Mouse (Mus musculus) yolk sac, embryonic 10.5 days (tissue): Measurements from ENCODE around the gene Znrf2.
A peak's percentile ranks its signal among the peaks of the same experiment; 100 is the strongest.
"Not testable (repeated sequence)": the region's sequence is repeated elsewhere in the genome, so short reads cannot be mapped to it uniquely, and the experiment has no call there.

Source experiments
- DNase-seq: peaks from one replicate; pipeline ENCODE4 v3.0.0-alpha.2; 2017; ENCODE audit warnings: low spot score

Gene Znrf2

DNA sequence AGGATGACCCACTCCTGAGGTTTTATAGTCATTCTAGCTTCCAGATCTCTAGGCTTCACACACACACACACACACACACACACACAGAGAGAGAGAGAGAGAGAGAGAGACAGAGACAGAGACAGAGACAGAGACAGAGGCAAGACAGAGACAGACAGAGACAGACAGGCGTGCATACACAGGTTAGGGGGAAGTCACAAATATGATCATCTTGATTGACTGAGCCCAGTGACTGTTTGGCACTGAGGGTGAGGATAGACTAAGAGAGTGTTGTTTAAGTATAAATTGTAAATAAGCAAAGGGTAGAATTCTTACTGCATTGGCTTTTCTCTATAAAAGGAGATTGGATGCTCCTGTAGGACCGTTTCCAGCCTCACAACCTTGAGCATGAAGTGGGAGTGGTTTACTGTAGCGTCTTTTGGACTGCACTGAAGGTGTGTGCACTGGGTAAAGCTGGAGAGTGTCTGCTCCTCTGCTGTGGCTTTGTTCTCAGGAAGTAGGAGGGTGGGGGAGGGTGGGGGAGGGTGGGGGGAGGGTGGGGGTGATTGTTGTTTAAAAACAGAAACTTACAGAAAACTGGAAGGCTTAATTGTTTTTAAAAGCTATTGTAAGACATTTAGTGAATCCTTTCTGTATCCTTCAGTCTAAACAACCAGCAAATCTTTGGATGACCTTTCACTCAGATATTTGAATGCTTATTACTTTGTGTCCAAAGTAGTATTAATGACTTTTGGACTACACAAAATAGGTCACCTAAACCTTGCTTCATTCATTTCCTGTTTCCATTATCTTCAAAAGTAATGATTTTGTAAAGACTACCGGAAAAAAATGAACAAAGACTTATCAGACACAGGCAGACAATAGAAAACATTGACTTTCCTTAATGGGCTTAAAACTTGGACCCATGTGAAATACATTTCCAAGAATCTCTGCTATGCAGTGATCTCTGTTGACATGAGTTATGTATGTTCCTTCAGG is 32.8 kb downstream of the Znrf2 start:
- no peak for DNase-seq

DNA sequence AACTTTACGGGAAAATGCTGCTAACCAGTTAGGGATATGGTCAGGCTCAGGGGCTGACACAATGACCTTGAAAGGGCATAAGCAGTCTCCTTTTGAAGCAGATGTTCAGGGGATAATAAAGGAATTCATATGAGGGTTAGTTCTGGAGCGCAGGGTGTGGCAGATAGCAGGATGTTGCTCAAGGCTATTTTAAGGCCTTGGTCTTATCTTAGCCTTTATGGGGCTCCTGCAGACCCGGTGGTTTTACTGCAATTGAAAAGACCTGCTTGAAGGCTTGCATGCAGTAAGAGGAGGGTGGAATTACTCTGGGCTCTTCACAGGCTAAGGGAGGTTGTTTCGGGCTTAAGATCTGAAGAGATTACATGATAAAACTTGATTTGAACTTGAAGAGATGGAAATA is 35.1 kb downstream of the Znrf2 start:
- no peak for DNase-seq

DNA sequence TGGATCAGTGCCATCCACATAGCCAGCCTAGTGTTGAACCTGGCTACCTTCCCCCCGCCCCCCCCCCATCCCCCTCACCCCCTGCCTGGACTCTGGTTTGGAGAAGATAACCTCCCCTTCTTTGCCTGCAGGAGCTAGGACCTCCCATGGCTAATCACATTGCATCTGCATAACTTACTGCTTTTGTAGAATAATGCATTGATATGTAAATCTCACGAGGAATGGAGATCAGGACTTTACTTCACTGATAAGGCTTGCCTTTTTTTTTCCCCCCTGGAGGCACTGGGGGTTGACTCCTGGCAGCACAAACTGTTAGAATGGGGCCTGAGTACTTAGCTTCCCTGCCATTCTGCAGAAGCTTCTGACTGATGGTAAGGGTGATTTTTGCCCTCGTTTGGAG is 36.0 kb downstream of the Znrf2 start:
- no peak for DNase-seq

DNA sequence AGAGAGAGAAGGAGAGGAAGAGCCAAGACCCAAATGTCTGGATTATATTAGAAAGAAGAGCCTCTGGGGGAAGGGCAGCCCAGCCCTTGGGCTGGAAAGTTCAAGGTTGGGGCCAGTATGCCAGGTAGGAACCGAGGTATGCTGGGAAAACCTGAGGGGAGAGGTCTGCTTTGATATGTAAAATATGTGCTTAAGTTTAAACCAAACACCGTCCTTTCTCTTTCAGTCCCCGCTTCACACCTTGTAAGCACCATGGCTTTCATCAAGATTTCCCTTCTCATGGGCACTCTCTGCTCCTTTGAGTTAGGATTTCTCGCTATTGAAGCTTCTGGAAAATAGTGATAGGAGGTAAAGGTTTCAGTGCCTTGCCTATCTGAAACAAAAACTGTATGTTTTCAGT is 38.1 kb downstream of the Znrf2 start:
- no peak for DNase-seq

DNA sequence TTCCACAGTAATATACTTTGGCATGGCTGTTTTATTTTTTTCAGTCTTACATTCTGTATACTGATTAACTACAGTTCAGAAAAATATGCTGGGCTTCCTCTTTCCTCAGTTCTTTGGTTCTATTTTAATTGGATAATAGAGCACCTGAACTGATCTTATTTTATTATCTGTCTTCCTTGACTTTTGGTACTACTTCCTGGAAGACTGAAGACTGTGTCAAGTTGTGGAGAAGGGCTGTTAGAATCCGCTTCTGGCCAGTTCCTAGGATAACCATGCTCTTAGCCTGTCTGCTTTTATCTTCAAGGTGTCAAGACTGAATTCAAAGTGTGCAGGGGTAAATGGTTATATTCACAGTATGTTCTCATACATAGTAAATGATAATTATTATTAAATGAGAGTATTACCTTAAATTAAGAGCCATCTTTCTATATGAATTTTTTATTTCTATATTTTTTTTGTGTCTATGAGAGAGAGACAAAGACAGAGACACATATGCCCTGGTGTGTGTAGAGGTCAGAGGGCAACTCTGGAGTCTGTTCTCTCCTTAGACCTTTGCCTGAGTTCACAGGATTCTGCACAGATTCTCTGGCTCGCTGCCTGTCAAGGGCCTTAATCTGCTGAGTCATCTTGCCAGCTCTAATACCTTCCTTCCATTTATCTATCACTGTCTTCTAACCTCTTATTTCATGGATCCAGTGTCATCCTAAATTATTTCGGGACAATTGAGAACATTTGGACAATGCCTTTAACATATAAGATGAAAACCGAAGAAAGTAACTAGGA is 39.3 kb downstream of the Znrf2 start:
- peak; percentile 54 for DNase-seq

DNA sequence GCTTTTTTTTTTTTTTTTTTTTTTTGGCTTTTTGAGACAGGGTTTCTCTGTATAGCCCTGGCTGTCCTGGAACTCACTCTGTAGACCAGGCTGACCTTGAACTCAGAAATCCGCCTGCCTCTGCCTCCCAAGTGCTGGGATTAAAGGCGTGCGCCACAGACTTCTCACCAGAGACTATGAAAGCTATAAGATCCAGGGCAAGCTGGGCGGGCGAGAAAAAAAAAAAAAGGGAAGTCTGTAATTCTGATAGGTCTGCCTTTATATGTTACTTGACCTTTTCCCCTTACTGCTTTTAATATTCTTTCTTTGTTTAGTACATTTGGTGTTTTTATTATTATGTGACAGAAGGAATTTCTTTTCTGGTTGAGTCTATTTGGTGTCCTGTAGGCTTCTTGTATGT is 42.4 kb downstream of the Znrf2 start:
- not testable (repeated sequence) for DNase-seq

DNA sequence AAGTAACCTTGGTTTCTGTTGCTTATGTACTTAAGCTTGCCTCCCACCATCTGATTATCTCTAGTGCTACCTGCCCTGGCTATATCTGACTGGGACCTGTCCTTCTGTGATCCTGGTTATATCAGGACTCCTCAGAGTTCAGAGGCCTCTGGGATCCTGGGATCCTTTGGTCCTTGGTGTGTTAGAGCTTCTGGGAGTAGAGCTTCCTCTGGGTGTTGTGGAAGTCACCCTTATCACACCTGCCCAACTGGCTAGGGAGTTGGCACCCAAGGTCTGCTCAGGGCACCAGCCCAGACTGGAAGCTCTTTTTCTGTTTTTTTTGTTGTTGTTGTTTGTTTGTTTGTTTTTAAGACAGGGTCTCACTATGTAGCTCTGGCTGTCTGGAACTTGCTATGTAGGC is 43.5 kb downstream of the Znrf2 start:
- DNase-seq: no peak

DNA sequence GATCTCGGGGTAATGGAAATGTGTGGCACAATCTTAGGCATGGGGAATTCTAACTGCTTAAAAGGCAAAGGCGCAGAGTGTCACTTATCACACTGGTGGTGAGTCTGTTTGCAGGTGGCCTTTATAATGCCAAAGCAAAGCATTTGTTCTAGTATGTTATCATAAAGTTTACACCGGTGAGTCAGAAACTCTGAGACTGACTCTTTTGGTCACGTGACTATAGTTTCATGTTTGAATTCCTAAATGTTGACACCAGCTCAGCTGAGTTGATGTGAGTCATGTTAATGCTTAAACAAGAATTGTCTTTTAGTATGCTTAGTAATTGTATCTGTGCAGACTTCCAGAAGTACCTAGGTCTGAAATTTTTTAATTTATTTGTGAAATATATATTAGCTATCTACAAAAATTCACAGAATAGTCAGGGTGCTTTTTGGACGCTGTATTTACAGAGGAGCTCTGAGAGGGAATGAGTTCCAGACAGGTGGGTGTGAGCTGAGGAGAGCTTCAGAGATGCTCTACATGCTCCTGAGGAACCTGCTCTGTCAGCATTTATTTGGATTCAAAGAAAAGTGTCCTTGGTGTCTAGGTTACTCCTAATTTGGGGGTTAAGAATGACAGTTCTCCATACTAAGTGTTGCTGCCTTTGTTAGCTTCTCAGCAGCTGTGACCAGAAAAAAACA is 50.2 kb downstream of the Znrf2 start:
- no peak for DNase-seq

DNA sequence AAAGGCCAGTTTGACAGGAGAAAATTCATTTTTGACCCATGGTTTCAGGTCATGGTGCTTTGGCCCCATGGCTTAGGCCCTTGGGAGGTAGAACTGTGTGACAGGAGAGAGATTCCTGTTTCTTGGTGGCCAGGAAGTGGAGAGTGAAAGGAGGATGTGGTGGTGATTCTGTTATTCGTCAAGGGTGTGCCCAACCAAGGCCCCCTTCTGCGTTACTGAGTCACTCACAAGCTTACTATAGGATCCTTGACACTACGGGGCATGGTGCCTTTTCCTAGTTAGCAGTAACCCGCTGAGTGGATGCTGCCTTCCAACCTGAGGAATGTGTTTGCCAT is 50.7 kb downstream of the Znrf2 start:
- no peak for DNase-seq

DNA sequence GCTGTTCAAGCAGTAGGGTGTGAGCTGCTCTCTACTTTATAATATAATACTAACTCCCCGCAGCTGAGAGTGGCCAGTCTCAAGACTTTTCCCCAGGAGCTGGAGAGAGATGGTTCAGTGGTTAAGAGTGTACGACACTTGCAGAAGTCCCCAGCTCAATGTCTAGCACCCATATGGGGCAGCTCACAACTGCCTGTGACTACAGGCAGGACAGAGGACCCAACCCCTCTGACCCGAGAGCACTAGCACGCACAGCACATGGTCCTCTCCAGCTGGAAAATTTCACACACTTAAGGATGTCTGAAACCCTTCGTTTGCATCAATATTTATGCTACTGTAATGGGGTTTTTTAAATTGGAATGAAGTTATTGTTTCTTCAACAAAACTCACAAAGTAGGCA is 56.3 kb downstream of the Znrf2 start:
- DNase-seq: no peak

DNA sequence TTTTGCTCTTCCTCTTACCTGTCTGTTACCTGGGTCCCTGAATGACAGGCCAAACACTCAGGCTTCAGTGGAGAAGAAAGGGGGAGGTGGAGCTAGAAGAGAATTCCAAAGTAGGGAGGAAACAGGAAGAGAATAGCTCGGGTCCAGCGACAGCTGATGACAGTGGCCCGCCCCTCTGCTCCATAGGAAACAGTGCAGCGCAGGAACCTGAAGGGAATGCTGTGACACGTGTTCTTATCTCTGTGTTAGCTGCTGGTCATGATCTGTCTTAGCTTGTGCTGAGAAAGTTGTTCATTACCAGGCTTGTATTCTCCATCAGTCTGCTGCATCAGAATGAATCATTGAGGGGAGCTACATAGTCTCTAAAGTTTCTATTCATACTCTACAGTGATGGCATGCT is 60.1 kb downstream of the Znrf2 start:
- DNase-seq: peak; percentile 56

DNA sequence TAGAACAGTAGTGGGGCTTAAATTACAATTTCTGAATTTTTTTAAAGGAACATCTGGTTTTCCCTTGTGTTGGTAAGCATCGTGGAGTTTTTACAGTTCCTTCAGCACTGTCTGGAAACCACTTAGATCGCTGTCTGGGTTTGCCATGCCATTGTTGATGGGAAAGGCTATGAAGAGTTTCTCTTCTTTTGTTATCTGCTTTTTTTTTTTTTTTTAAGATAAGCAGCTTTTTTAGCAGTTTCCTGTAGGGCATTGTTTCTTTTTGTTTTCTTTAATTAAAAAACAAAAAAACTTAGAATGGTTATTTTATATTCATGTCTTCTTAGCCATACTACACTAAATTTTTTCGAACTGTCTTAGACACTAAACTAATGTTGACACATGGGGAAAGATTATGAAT is 60.9 kb downstream of the Znrf2 start:
- DNase-seq: no peak

DNA sequence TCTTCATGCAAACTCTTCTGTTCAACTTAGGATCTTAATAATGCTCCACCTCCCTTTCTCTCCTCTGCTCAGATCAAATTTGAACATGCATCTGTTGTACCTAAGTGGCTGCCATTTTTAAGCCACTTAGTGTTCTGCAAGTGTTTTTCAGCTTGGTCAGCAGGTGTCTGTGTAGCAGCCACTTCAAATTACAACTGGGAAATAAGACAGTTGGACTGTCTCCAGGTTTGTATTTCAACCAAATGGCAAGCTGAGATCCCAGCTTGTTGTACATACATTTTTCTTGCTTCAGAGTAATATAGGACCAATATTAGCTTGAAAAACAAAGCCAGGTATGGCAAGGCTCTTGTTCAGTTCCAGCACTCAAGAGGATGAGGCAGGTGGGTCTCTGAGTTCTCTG is 61.8 kb downstream of the Znrf2 start:
- no peak for DNase-seq

DNA sequence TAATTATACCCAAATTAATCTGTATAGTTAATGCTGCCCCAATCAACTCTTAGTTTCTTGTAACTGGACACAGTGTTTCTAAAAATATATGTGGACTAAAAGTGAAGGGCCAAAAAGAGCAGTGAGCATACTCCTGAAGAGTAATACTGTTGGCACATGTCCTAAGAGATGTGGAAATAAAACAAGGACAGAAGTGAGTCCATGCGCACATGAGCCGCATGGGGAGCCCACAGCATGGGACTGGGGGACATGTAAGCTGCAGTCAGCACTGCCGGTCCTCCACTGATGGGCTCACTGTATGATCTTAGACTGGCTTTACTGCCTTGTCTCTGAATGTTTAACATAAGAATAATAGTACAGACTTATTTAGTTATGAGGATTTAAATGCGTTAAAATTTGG is 63.4 kb downstream of the Znrf2 start:
- no peak for DNase-seq

DNA sequence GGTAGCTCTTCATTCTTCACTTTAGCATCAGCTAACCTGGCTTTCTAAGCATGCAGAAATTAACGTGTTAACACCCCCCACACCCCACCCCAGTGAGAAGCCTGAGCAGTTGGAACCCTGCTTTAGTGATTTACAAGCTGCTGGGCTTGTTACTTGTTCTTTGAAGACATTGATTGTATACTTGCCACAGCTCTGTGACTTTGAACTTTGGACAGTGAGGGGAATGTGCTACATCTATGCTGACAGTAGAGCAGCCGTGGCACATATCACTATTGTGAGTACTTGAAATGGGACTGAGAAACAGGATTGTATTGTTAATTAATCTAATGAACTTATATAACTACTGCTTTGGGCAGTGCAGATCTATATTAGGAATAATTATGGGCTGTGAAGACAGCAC is 66.7 kb downstream of the Znrf2 start:
- DNase-seq: peak; percentile 7

DNA sequence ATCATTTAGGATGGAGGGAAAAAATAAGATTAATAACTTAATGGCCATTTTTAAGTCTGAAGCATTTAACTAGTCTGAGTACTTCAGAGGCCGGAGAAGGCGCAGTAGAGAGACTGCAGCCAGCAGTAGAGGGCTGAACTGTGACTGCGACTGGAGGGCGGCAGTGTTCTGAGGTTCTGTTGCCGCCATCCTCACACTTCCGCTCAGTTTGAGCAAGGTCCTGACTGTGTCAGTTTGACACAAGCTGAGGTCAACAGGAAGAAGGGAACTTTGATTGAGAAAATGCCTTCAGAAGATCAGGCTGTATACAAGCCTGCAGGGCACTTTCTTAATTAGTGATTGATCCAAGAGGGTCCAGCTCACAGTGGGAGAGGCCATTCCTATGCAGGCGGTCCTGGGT is 69.5 kb downstream of the Znrf2 start:
- no peak for DNase-seq

DNA sequence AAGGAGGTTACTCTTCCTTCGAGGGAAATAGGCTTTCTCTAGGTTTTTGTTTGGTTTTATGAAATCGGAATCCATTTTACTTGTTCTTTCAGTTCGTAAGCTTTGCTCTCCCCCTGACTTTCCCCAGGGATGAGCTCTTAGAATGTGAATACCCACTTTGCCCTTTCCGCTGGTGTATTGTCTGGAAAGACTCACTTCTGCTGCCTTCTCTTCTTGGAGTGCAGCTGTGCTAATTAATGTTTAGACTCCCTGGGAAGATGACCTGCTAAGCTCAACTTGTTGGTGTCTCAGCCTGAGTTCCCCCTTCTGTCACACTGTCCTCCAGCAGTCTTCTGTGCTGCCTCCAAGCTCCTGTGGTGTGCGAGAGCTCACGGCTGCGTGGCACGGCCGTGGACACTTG is 73.5 kb downstream of the Znrf2 start:
- no peak for DNase-seq

DNA sequence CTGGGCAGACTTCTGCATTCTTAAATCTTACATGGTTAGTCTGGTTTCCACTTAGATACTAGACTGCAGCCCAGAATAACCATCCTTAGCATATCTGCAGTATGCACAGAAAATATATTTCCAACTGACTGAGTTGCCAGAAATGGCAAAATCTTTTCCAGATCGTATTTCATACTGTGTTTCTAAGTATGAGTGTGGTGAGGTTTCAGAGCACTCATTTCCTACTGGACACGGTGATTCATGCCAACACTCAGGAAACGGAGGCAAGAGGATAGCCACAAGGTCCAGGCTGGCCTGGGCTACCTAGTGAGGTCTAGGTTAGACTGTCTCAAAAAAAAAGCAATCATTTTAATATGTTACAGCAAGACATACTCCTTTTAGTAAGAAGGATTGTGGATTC is 74.7 kb downstream of the Znrf2 start:
- no peak for DNase-seq

DNA sequence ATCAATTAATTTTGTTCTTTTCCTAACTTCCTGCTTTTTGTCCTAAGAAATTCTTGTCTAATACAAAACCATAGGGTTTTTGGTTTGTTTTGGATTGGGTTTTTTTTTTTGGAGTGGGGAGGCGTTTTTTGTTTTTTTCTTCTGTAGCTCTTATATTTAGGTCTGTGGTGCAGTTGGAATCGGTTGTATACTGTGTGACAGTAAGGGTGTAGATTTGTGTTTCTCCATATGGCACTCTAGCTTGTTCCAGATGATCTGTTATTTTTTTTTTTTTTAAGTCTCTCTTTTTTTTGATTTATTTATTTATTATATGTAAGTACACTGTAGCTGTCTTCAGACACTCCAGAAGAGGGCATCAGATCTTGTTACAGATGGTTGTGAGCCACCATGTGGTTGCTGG is 83.5 kb downstream of the Znrf2 start:
- no peak for DNase-seq

DNA sequence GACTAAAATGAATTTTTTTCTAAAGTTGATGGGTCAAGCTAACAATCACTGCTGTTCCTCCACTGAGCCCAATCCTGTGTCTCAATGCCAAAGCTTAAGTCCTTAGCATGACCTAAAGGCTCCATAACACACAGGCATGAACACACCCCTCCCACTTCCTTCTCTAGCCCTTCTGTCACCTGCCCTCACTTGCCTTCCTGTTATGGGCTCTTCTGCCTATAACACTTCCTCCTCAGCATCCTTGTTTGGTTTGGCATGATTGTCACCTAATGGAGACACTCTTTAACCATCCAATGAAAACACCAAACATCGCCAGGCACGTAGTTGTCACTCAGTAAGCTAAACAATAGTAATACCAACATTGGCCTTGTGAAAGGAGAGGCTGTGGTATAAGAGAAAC is 85.8 kb downstream of the Znrf2 start:
- DNase-seq: no peak

DNA sequence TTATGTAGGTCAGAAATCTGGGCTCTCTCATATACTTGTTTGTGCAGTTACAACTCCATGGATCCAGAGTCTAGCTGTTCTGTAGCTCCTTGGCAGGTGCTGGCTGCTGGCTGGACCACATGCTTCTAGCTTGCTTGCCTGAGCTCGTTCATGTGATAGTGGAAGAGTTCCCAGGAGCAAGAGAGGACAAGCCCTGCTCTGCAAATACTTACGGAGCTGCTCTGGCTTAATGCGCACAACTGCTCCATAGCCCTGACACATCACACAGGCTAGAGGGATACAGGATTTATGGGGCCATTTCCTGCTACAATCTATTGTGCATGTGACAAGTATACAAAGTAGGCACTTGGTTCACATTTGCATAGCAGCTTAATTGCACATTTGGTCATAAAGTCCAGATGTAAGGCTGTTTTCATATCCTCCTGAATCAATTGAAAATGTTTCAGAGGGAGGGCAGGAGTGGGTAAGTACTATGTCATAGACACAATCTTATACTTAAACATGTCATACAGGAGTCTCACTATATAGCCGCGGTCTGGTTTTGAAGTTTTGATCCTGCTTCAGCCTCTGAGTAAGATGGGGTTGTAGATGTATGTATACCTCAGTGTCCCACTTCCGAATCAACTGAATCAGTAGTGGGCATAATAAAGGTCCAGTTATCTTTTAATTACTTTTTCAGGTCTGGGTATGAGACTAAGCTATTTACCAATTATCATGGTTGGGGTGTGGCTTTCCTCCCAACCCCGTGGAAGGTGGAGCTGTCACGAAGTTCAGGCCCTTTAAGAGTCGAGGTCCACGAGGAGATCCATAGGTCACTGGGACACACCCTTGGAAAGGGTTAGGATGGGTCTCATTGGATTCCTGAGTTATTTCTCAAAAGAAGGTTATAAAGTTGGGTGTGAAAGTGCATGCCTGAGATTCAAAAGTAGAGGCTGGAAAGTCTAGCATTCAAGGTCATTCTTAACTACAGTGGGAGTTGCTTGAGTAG is 89.6 kb downstream of the Znrf2 start:
- no peak for DNase-seq

DNA sequence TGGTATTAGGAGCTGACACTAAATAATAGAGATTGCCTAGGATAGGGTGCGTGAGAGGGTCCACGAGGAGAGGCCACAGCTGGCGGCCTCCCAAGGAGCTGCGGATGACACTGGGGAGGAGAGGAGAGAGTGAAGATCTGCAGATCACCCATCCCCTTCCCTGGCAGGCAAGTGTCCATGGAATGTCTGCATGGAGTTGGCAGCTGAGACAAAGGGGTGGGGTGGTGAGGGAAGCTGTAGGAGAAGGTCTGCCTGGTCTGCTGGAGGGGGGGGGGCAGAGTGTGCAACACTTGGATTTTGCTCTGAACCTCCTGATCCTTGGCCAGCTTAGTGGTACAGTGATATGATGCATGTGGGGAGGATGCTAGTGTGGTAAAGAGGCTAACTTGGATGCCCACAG is 98.3 kb downstream of the Znrf2 start:
- no peak for DNase-seq
